Mouse (Mus musculus): ENCODE measurements at regions not wholly inside any gene's neighbourhood (a gene's known extent, or its start where the extent isn't known, plus 50 kb on each side); places are given as distances from the start of the nearest gene placed in this dataset.

- ATAC-seq, result no peak
- DNase-seq (ENCODE audit: low read depth, low spot score), result no peak
- ChIA-PET POLR2A (interaction anchor here (1.3 kb wide), 1 partner anchor 10 kb away, joined by 3 read pairs; no protein-coding TSS in a partner anchor), CTCF (interaction anchor here (1.1 to 2.7 kb wide), 7 partner anchors 9 to 73 kb away, joined by 3 to 15 read pairs (median 5); no protein-coding TSS in a partner anchor)
- TF ChIP-seq CTCF (IDR thresholded peaks at IDR 0.05), result no peak
- in situ Hi-C loops (cut with MboI; ENCODE audit: low pct_unique_long_range_greater_than_20kb), result no loop called here
- H3K27me3 ChIP-seq, result no peaks in the 10 kb centered on the region
Observed at GRCm38 (mm10) chr3:104343096-104343495, 122.9 kb upstream of the Magi3 start.

GRCm38 (mm10) chr3:104342220-104342619 is 122.0 kb upstream of the Magi3 start:
- in situ Hi-C loops (cut with MboI; ENCODE audit: low pct_unique_long_range_greater_than_20kb), result no loop called here
- CTCF ChIA-PET, result interaction anchor here (0.8 to 2.7 kb wide), 6 partner anchors 8 to 18 kb away, joined by 3 to 15 read pairs (median 6); no protein-coding TSS in a partner anchor
- ATAC-seq (peak; percentile 35), DNase-seq (ENCODE audit: low read depth, low spot score) (peak; percentile 64)
- TF ChIP-seq CTCF (IDR thresholded peaks at IDR 0.05), result no peak
- POLR2A ChIA-PET, result interaction anchor here (1.3 kb wide), 1 partner anchor 9 kb away, joined by 3 read pairs; no protein-coding TSS in a partner anchor
- H3K27me3 ChIP-seq, result no peaks in the 10 kb centered on the region

GRCm38 (mm10) chr3:104340331-104340730 is 120.2 kb upstream of the Magi3 start:
- in situ Hi-C loops (cut with MboI; ENCODE audit: low pct_unique_long_range_greater_than_20kb), result no loop called here
- ATAC-seq (no peak), DNase-seq (ENCODE audit: low read depth, low spot score) (no peak)
- no peaks in the 10 kb centered on the region for H3K27me3 ChIP-seq
- ChIA-PET POLR2A (no interaction called here), CTCF (interaction anchor here (1.0 to 1.9 kb wide), 5 partner anchors 9 to 24 kb away, joined by 3 to 9 read pairs (median 3); no protein-coding TSS in a partner anchor)
- no peak for TF ChIP-seq CTCF (IDR thresholded peaks at IDR 0.05)

- in situ Hi-C loops (cut with MboI; ENCODE audit: low pct_unique_long_range_greater_than_20kb), result no loop called here
- ChIA-PET CTCF (interaction anchor here (0.9 to 1.2 kb wide), 2 partner anchors 101 to 115 kb away, joined by 3 read pairs; no protein-coding TSS in a partner anchor), POLR2A (interaction anchor here (0.7 kb wide), 1 partner anchor 536 kb away, joined by 7 read pairs; no protein-coding TSS in a partner anchor)
- DNase-seq (ENCODE audit: low read depth, low spot score), result no peak
- TF ChIP-seq CTCF (IDR thresholded peaks at IDR 0.05), result no peak
- H3K27me3 ChIP-seq, result no peaks in the 10 kb centered on the region
- ATAC-seq, result no peak
Observed at GRCm38 (mm10) chr3:104336867-104337266, 116.7 kb upstream of the Magi3 start.

GRCm38 (mm10) chr3:104336308-104336707 is 116.1 kb upstream of the Magi3 start:
- in situ Hi-C loops (cut with MboI; ENCODE audit: low pct_unique_long_range_greater_than_20kb), result no loop called here
- DNase-seq (ENCODE audit: low read depth, low spot score), result no peak
- no peak for TF ChIP-seq CTCF (IDR thresholded peaks at IDR 0.05)
- H3K27me3 ChIP-seq, result no peaks in the 10 kb centered on the region
- no peak for ATAC-seq
- CTCF ChIA-PET, result interaction anchor here (0.9 to 1.2 kb wide), 2 partner anchors 12 to 100 kb away, joined by 3 read pairs; no protein-coding TSS in a partner anchor
- POLR2A ChIA-PET, result interaction anchor here (0.7 kb wide), 1 partner anchor 537 kb away, joined by 7 read pairs; no protein-coding TSS in a partner anchor

- no peaks in the 10 kb centered on the region for H3K27me3 ChIP-seq
- no peak for TF ChIP-seq CTCF (IDR thresholded peaks at IDR 0.05)
- in situ Hi-C loops (cut with MboI; ENCODE audit: low pct_unique_long_range_greater_than_20kb), result no loop called here
- POLR2A ChIA-PET, result interaction anchor here (0.6 kb wide), 1 partner anchor 42 kb away, joined by 3 read pairs; no protein-coding TSS in a partner anchor
- ATAC-seq (no peak), DNase-seq (ENCODE audit: low read depth, low spot score) (no peak)
- CTCF ChIA-PET, result interaction anchor here (0.9 to 1.5 kb wide), 5 partner anchors 8 to 87 kb away, joined by 3 to 5 read pairs (median 4); no protein-coding TSS in a partner anchor
Observed at GRCm38 (mm10) chr3:104334760-104335159, 114.6 kb upstream of the Magi3 start.

- H3K27me3 ChIP-seq, result no peaks in the 10 kb centered on the region
- TF ChIP-seq CTCF (IDR thresholded peaks at IDR 0.05), result no peak
- DNase-seq (ENCODE audit: low read depth, low spot score), result no peak
- ATAC-seq, result no peak
- in situ Hi-C loops (cut with MboI; ENCODE audit: low pct_unique_long_range_greater_than_20kb), result no loop called here
- CTCF ChIA-PET, result no interaction called here
- POLR2A ChIA-PET, result interaction anchor here (0.8 kb wide), 1 partner anchor 9 kb away, joined by 3 read pairs; no protein-coding TSS in a partner anchor
Observed at GRCm38 (mm10) chr3:104333345-104333744, 113.2 kb upstream of the Magi3 start.

GRCm38 (mm10) chr3:104330646-104331045 is 110.5 kb upstream of the Magi3 start:
- CTCF ChIA-PET, result interaction anchor here (1.0 to 3.6 kb wide), 2 partner anchors 9 to 12 kb away, joined by 3 to 15 read pairs; no protein-coding TSS in a partner anchor
- no peaks in the 10 kb centered on the region for H3K27me3 ChIP-seq
- in situ Hi-C loops (cut with MboI; ENCODE audit: low pct_unique_long_range_greater_than_20kb), result no loop called here
- no peak for ATAC-seq
- no peak for DNase-seq (ENCODE audit: low read depth, low spot score)
- no peak for TF ChIP-seq CTCF (IDR thresholded peaks at IDR 0.05)
- POLR2A ChIA-PET, result no interaction called here

- CTCF ChIA-PET, result interaction anchor here (1.4 to 3.6 kb wide), 6 partner anchors 9 to 26 kb away, joined by 4 to 15 read pairs (median 5); no protein-coding TSS in a partner anchor
Observed at GRCm38 (mm10) chr3:104327829-104328228, 107.7 kb upstream of the Magi3 start.

GRCm38 (mm10) chr3:104327034-104327729 is 107.0 kb upstream of the Magi3 start:
- DNase-seq (ENCODE audit: low read depth, low spot score) (no peak), ATAC-seq (no peak)
- TF ChIP-seq CTCF (IDR thresholded peaks at IDR 0.05), result no peak
- in situ Hi-C loops (cut with MboI; ENCODE audit: low pct_unique_long_range_greater_than_20kb), result no loop called here
- no peaks in the 10 kb centered on the region for H3K27me3 ChIP-seq
- ChIA-PET CTCF (interaction anchor here (1.5 to 3.6 kb wide), 2 partner anchors 8 to 15 kb away, joined by 4 to 15 read pairs; no protein-coding TSS in a partner anchor), POLR2A (no interaction called here)

More at GRCm38 (mm10) chr3:104327829-104328228, 107.7 kb upstream of the Magi3 start:
- H3K27me3 ChIP-seq, result no peaks in the 10 kb centered on the region
- DNase-seq (ENCODE audit: low read depth, low spot score) (no peak), ATAC-seq (no peak)
- in situ Hi-C loops (cut with MboI; ENCODE audit: low pct_unique_long_range_greater_than_20kb), result no loop called here
- no peak for TF ChIP-seq CTCF (IDR thresholded peaks at IDR 0.05)
- POLR2A ChIA-PET, result no interaction called here

- in situ Hi-C loops (cut with MboI; ENCODE audit: low pct_unique_long_range_greater_than_20kb), result no loop called here
- DNase-seq (ENCODE audit: low read depth, low spot score), result no peak
- no peaks in the 10 kb centered on the region for H3K27me3 ChIP-seq
- no peak for TF ChIP-seq CTCF (IDR thresholded peaks at IDR 0.05)
- no peak for ATAC-seq
- ChIA-PET CTCF (interaction anchor here (1.3 to 2.0 kb wide), 4 partner anchors 16 to 120 kb away, joined by 3 to 6 read pairs (median 3); no protein-coding TSS in a partner anchor), POLR2A (no interaction called here)
Observed at GRCm38 (mm10) chr3:104322591-104322990, 102.4 kb upstream of the Magi3 start.
